Mouse (Mus musculus) olfactory bulb, adult 2 months (tissue): ENCODE results near the gene Cd300c. TPM values are rescaled to one million over a fixed set of nuclear protein-coding genes. Genes with fewer than 3 reads are reported as not detected.

Source experiments
- H3K27ac ChIP-seq: fragments of 200-500 bp; 2 replicates; pipeline ENCODE4 v1.5.1; 2012; ENCODE audit warnings: low read depth, low read length; ENCODE audit not compliant: insufficient read depth
- H3K4me1 ChIP-seq: fragments of 200-500 bp; 2 replicates; pipeline ENCODE4 v1.6.1; 2012; ENCODE audit warnings: low read length; ENCODE audit not compliant: control insufficient read depth, insufficient read depth
- H3K4me3 ChIP-seq: fragments of 200-500 bp; 2 replicates; pipeline ENCODE4 v1.5.1; 2012; ENCODE audit warnings: mild to moderate bottlenecking, low read depth, low read length, moderate library complexity; ENCODE audit not compliant: insufficient read depth
- CTCF ChIP-seq: fragments of 200-500 bp; IDR thresholded peaks from 2 replicates; pipeline ENCODE4 v1.5.1; 2012; ENCODE audit warnings: low read depth, mild to moderate bottlenecking, low read length, moderate library complexity; ENCODE audit not compliant: insufficient read depth
- POLR2A ChIP-seq: fragments of 200-500 bp; IDR thresholded peaks from 2 replicates; pipeline ENCODE4 v1.6.1; 2012; ENCODE audit warnings: mild to moderate bottlenecking, low read depth, low read length, moderate library complexity; ENCODE audit not compliant: insufficient read depth
- WGBS: fragments of 180-500 bp; shearing (Covaris S2); methylation state at CpG from one replicate; pipeline ENCODE4 v1.1.7; 2018; 5-methylcytosine and 5-hydroxymethylcytosine counted together
- polyA plus RNA-seq: library from polyadenylated mRNA; stranded (reverse); fragments of >200 nt; gene quantifications from 2 replicates; pipeline ENCODE4 v1.2.4, GENCODE M21; 2012; ENCODE audit warnings: low replicate concordance; ENCODE audit not compliant: missing spikeins, insufficient read depth, insufficient read length

Cd300c gene
- polyA plus RNA-seq, 1 experiment: not detected

GRCm38 (mm10) chr11:114908086-114908485 lies 60.9 kb downstream of the Cd300c start:
- TF ChIP-seq CTCF (no peak), POLR2A (no peak)
- 70% methylated on average over 4 of the region's 4 CpGs for WGBS
- H3K4me1 ChIP-seq: no peaks in the 10 kb centered on the region

GRCm38 (mm10) chr11:114907567-114907966 lies 61.4 kb downstream of the Cd300c start:
- Histone ChIP-seq H3K4me1 (no peaks in the 10 kb centered on the region), H3K27ac (no peak overlapping the region), H3K4me3 (no peak overlapping the region)
- 91% methylated on average over 4 of the region's 4 CpGs for WGBS
- no peak for TF ChIP-seq POLR2A
- no peak for TF ChIP-seq CTCF

More at GRCm38 (mm10) chr11:114908086-114908485, 60.9 kb downstream of the Cd300c start:
- no peak overlapping the region for H3K27ac ChIP-seq
- H3K4me3 ChIP-seq: no peak overlapping the region

Other genes starting within 250 kb of the Cd300c start
- gene Dnaic2, start 241.7 kb downstream of the Cd300c start, polyA plus RNA-seq: not detected in 2 replicates
- gene Kif19a, start 203.8 kb downstream of the Cd300c start, polyA plus RNA-seq: not detected in 2 replicates
- gene Btbd17, start 173.2 kb downstream of the Cd300c start, polyA plus RNA-seq: not detected in 2 replicates
- not detected in 2 replicates for gene Gpr142, start 170.2 kb downstream of the Cd300c start, polyA plus RNA-seq
- gene Gprc5c, start 118.0 kb downstream of the Cd300c start, polyA plus RNA-seq: not detected in 2 replicates
- gene Cd300a, start 79.1 kb downstream of the Cd300c start, polyA plus RNA-seq: not detected in 2 replicates
- not detected in 2 replicates for gene Cd300lb, start 34.8 kb downstream of the Cd300c start, polyA plus RNA-seq
- not detected in 2 replicates for gene Cd300ld, start 20.8 kb upstream of the Cd300c start, polyA plus RNA-seq
- gene Cd300c2, start 32.7 kb upstream of the Cd300c start, polyA plus RNA-seq: not detected in 2 replicates
- gene Cd300ld2, start 47.0 kb upstream of the Cd300c start, polyA plus RNA-seq: not detected in 2 replicates
- not detected in 2 replicates for gene Cd300ld4, start 57.9 kb upstream of the Cd300c start, polyA plus RNA-seq
- not detected in 2 replicates for gene Cd300ld5, start 68.6 kb upstream of the Cd300c start, polyA plus RNA-seq
- gene Cd300ld3, start 79.3 kb upstream of the Cd300c start, polyA plus RNA-seq: not detected in 2 replicates
- not detected in 2 replicates for gene Cd300e, start 93.0 kb upstream of the Cd300c start, polyA plus RNA-seq
- not detected in 2 replicates for gene Rab37, start 122.3 kb upstream of the Cd300c start, polyA plus RNA-seq
- gene Cd300lf, start 164.8 kb upstream of the Cd300c start, polyA plus RNA-seq: not detected in 2 replicates
- 241 TPM in 1 of 2 replicates, not detected in the other for gene Slc9a3r1, start 194.2 kb upstream of the Cd300c start, polyA plus RNA-seq
- gene Tmem104, start 218.3 kb upstream of the Cd300c start, polyA plus RNA-seq: not detected in 2 replicates
- not detected in 2 replicates for gene Nat9, start 218.7 kb upstream of the Cd300c start, polyA plus RNA-seq